Mouse (Mus musculus) E14TG2a.4 (cell line): Measurements from ENCODE around the gene Scimp.

Experiments
- CTCF ChIP-seq: conservative IDR thresholded peaks from 2 replicates; pipeline ENCODE4 v1.5.1; 2014; ENCODE audit warnings: low read length
- NANOG ChIP-seq: IDR thresholded peaks from 2 replicates; pipeline ENCODE4 v1.6.1; 2014; ENCODE audit warnings: borderline replicate concordance, low read length, mixed read lengths
- POU5F1 ChIP-seq: IDR thresholded peaks from 2 replicates; pipeline ENCODE4 v1.6.1; 2014; ENCODE audit warnings: low read length, borderline replicate concordance

DNA sequence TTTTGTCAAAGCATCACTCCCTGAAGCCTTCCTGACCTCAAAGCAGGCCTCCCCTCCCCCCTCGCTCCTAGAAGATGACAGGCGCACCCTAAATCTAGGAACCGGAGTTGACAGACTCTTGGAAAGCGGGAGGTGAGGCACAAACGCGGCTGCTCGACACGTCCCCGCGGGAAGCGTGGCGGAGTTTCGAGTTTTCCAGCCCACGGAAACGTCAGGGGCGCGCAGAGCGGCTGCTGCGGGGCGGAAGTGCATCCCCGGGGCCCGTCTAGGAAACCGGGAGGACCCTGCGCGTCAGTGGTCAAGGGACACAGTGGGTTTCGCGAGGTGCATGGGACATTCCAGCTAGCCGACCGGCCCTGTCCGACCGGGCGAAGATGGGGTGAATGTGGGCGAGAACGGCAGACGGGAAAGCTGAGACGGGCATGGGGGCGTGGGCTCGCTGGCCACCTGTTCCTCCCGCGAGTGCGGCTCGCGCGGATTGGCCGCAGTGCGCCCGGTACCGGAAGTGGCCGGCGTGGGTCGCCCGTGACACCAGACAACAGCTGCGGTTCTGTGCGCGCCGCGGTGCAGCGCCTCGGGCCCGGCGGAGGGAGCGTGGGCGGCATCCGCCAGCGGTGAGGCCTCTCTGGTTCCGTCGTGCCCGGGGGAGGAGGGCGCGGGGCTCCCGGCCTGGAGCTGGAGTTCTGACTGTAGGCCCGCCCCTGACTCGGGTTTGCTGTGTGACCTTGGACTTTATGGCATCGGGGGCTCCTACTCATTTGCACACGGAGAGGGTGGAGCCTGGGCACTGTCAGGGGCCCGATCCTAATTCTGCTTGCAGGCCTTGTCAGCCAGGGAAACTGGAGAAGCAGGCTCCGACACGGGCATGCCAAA is 48.2 kb downstream of the Scimp start, which contains the start of gene Zfp3:
- no peak for TF ChIP-seq CTCF
- TF ChIP-seq POU5F1: no peak
- TF ChIP-seq NANOG: no peak
